Mouse (Mus musculus) stomach, postnatal 0 days (tissue): Measurements from ENCODE around the gene Cemip2.

Source experiments
- CTCF ChIP-seq: IDR thresholded peaks from 2 replicates; pipeline ENCODE4 v1.5.1; 2016; ENCODE audit warnings: antibody characterized with exemption, low read depth, mild to moderate bottlenecking, moderate library complexity
- EP300 ChIP-seq: optimal IDR thresholded peaks from 2 replicates; pipeline ENCODE3; 2016; ENCODE audit warnings: antibody characterized with exemption

DNA sequence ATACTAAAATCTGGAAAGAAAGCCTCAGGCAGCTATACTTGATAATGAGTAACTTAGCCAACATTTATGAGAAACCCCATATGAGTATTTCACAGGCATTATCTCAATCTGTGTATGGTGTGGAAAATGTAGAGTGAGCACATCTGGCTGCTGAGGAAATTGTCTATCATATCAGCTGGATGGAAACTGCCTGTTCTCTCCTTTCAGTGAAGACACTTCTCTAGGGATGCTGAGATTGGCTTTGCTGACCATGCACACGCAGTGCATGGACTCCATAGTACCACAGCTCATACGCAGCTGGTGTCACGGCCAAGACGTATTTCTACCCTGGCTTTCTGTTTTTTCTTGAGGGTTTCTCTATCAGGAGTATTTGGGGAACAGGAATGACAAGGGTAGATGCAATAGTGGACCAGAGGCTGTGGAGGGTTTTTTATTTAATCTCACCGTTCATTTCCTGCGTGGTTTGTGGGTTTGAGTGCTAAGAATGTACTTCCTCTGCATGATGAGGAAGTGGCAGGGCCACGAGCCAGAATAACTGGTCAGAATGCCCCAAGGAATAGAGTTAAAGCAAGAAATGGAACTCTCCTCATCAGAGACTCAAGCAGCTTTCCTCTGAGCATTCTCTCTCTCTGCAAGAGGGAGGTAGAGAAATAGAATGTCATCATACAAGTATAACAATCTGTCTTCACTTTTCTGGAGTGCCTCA is 119.1 kb downstream of the Cemip2 start:
- no peak for TF ChIP-seq CTCF
- no peak for TF ChIP-seq EP300
